Comparison of ENCODE assay signal across 8 mouse cellular contexts in the genomic region with DNA sequence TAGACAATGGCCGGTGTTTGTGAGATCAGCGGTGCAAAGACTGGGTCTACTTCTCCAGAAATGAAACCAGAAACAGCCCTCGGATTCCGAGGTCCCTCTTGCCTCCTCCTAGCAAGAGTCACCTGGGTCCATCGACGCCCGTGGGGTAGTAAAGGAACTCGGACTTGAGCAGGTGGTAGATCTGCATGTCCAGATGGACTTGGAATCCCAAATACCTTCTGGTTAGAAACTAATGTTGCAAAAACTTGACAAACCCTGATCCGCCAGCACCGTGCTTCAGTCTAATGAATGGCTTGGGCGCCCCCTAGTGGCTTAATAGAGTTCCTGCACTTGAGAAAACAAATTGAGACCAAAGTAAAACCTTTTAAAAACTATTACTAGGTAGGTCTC.
DNase-seq lines count a peak whose midpoint lies in the region; ATAC-seq and TF ChIP-seq lines count a peak whose summit lies in the region.

No protein-coding gene starts in this region.

- H3K36me3 ChIP-seq in embryonic facial prominence, embryonic 11.5 days (replicated peaks; ENCODE audit: control insufficient read depth, insufficient read depth, low read depth, low read length): no peaks in the 10 kb centered on the region
- no peaks in the 10 kb centered on the region for H3K36me3 ChIP-seq in kidney, adult 2 months (ENCODE audit: control insufficient read depth, insufficient read depth, low read length)
- H3K36me3 ChIP-seq in limb, embryonic 12.5 days: no peaks in the 10 kb centered on the region
- no peaks in the 10 kb centered on the region for H3K36me3 ChIP-seq in midbrain, embryonic 14.5 days (ENCODE audit: control insufficient read depth, insufficient read depth, low read length)

- peak overlapping the region; percentile 29 for H3K4me3 ChIP-seq in embryonic facial prominence, embryonic 11.5 days (ENCODE audit: low read depth, low read length)
- peak overlapping the region; percentile 54 for H3K4me3 ChIP-seq in kidney, adult 2 months (ENCODE audit: insufficient read depth, low read depth, low read length)
- peak overlapping the region; percentile 38 for H3K4me3 ChIP-seq in limb, embryonic 12.5 days (replicated peaks)
- peak overlapping the region; percentile 28 for H3K4me3 ChIP-seq in midbrain, embryonic 14.5 days (replicated peaks; ENCODE audit: low read depth, low read length)

- TF ChIP-seq POLR2A in kidney, adult 2 months (IDR thresholded peaks at IDR 0.05; ENCODE audit: low read depth, low read length): no peak

- DNase-seq in urinary bladder, adult 18-20 months (ENCODE audit: low spot score in 2 of 2): peak; percentile 62 to 66
- no peak for DNase-seq in urinary bladder, postnatal 10 days (ENCODE audit: low spot score)
- peak; percentile 89 for DNase-seq in embryonic facial prominence, embryonic 11.5 days (ENCODE audit: low spot score)
- DNase-seq in heart, adult 18-20 months: peak; percentile 71 to 91
- peak; percentile 87 for DNase-seq in kidney, adult 2 months
- DNase-seq in midbrain, embryonic 14.5 days: peak; percentile 92
- peak; percentile 27 to 71 for DNase-seq in spleen, adult 18-20 months

- H3K27ac ChIP-seq in embryonic facial prominence, embryonic 11.5 days (replicated peaks; ENCODE audit: low read depth, low read length): no peak overlapping the region
- no peak overlapping the region for H3K27ac ChIP-seq in kidney, adult 2 months (ENCODE audit: insufficient read depth, low read depth, low read length)
- no peak overlapping the region for H3K27ac ChIP-seq in limb, embryonic 12.5 days
- 0 out of 2 replicates have a peak overlapping the region, but pooled peaks have one; percentile 37 for H3K27ac ChIP-seq in midbrain, embryonic 14.5 days (replicated peaks; ENCODE audit: low read depth, low read length)

- TF ChIP-seq CTCF in kidney, adult 2 months (conservative IDR thresholded peaks at IDR 0.05; ENCODE audit: insufficient read depth, insufficient read length, low read depth, low read length): peak; percentile 80

- peak overlapping the region; percentile 28; the same call in 1 of the 2 replicates for H3K9ac ChIP-seq in embryonic facial prominence, embryonic 11.5 days (replicated peaks; ENCODE audit: low read length)
- peak overlapping the region; percentile 50 for H3K9ac ChIP-seq in limb, embryonic 12.5 days (replicated peaks)
- peak overlapping the region; percentile 20; the same call in 1 of the 2 replicates for H3K9ac ChIP-seq in midbrain, embryonic 14.5 days (replicated peaks; ENCODE audit: low read length)

- no peaks in the 10 kb centered on the region for H3K27me3 ChIP-seq in embryonic facial prominence, embryonic 11.5 days (ENCODE audit: control insufficient read depth, insufficient read depth, low read length)
- H3K27me3 ChIP-seq in kidney, adult 2 months (replicated peaks; ENCODE audit: control insufficient read depth, insufficient read depth, low read length): no peaks in the 10 kb centered on the region
- peaks cover 11% of the 10 kb centered on the region; the same call in 1 of the 2 replicates for H3K27me3 ChIP-seq in limb, embryonic 12.5 days
- no peaks in the 10 kb centered on the region for H3K27me3 ChIP-seq in midbrain, embryonic 14.5 days (ENCODE audit: control insufficient read depth, insufficient read depth, low read length)

- 3% methylated on average over 11 of the region's 11 CpGs for WGBS in embryonic facial prominence, embryonic 11.5 days
- WGBS in kidney, adult 2 months: under 1% methylated on average over 11 of the region's 11 CpGs
- WGBS in limb, embryonic 12.5 days: 4% methylated on average over 11 of the region's 11 CpGs
- 1% methylated on average over 11 of the region's 11 CpGs for WGBS in midbrain, embryonic 14.5 days

- peak; percentile 69; the same call in 1 of the 2 replicates for ATAC-seq in embryonic facial prominence, embryonic 11.5 days (replicated peaks; ENCODE audit: insufficient number of reproducible peaks, low FRiP score, low TSS enrichment, low read depth)
- ATAC-seq in limb, embryonic 12.5 days (ENCODE audit: insufficient number of reproducible peaks, insufficient read depth, low FRiP score, low TSS enrichment, low read depth): peak; percentile 74; the same call in 1 of the 2 replicates
- ATAC-seq in midbrain, embryonic 14.5 days (ENCODE audit: low FRiP score, low TSS enrichment): no peak; the same call in 1 of the 2 replicates

- H3K4me1 ChIP-seq in embryonic facial prominence, embryonic 11.5 days (ENCODE audit: control insufficient read depth, insufficient read depth, low read length): no peaks in the 10 kb centered on the region
- H3K4me1 ChIP-seq in kidney, adult 2 months (ENCODE audit: control insufficient read depth, insufficient read depth, low read length): 0 out of 2 replicates have a peak, but pooled peaks cover 3% of the 10 kb centered on the region
- H3K4me1 ChIP-seq in limb, embryonic 12.5 days (replicated peaks): no peaks in the 10 kb centered on the region
- H3K4me1 ChIP-seq in midbrain, embryonic 14.5 days (ENCODE audit: control insufficient read depth, insufficient read depth, low read length): no peaks in the 10 kb centered on the region

- H3K9me3 ChIP-seq in embryonic facial prominence, embryonic 11.5 days (replicated peaks; ENCODE audit: control insufficient read depth, low read length): no peaks in the 10 kb centered on the region
- no peaks in the 10 kb centered on the region for H3K9me3 ChIP-seq in limb, embryonic 12.5 days
- H3K9me3 ChIP-seq in midbrain, embryonic 14.5 days (ENCODE audit: control insufficient read depth, low read length): no peaks in the 10 kb centered on the region

- H3K4me2 ChIP-seq in embryonic facial prominence, embryonic 11.5 days (ENCODE audit: low read depth, low read length): peak overlapping the region; percentile 55
- H3K4me2 ChIP-seq in limb, embryonic 12.5 days: peak overlapping the region; percentile 64
- H3K4me2 ChIP-seq in midbrain, embryonic 14.5 days (ENCODE audit: low read length): peak overlapping the region; percentile 62
